Mouse (Mus musculus) lung, postnatal 0 days (tissue): ENCODE measurements around the gene Dvl2.

Experiments
- CTCF ChIP-seq: IDR thresholded peaks from 2 replicates; pipeline ENCODE4 v1.5.1; 2016; ENCODE audit warnings: antibody characterized with exemption, mild to moderate bottlenecking
- EP300 ChIP-seq: IDR thresholded peaks from 2 replicates; pipeline ENCODE4 v1.6.1; 2016; ENCODE audit warnings: antibody characterized with exemption, mild to moderate bottlenecking, control low read depth

DNA sequence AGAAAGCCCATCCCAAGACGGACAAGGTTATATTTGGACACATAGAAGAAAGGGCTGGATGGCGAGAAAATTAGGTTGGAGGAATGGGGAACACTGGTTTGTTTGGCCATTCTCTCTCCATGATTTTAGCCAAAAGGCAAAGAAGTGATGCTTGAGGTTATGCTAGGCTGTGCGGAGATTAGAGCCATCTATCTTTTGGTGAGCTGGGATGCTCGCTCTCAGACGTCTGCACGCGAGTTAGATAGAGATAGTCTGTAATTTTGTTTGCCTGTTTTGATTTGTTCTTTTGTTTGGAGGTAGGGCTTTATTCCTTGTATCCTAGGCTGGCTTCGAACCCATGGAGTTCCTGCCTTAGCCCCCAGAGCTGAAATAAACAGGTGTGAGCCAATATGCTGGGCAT, 764 bp downstream of the Dvl2 start:
- TF ChIP-seq EP300 (no peak), CTCF (no peak)
